16 mouse cellular contexts compared by ENCODE assay signal in the genomic region with DNA sequence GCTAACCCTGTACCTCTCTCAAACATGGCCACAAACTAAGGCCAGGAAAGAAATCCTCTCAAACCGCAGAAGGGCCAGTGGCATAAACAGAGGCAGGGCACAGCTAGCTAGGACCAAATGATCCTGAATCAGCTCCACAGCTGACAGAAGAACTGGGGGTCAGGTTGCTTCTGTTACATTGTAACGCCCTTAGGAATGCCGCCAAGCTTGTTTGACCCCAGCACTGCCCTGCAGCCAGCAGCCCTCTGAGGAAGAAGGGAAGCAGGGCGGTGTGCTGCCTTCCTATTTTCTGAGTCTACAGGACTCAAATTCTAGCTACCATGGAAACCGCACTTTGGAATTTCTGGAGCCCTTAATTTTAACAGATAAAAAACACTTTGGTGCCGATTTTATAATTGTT. TPM values are rescaled to one million over a fixed set of nuclear protein-coding genes. Genes with fewer than 3 reads are reported as not detected.
DNase-seq lines count a peak whose midpoint lies in the region; ATAC-seq and TF ChIP-seq lines count a peak whose summit lies in the region.
"Had no signal": no experiment of that assay in that cellular context is flagged by ENCODE, and none has a peak within 500 bp of the region (broad histone marks: within the 10 kb centered on the region; RNA-seq: fewer than 3 reads in every experiment).

No protein-coding gene starts in this region.

- no peak for DNase-seq in hindbrain, postnatal 0 days (ENCODE audit: low spot score)
- peak; percentile 65 for DNase-seq in urinary bladder, postnatal 14 days (ENCODE audit: low spot score)
- DNase-seq in urinary bladder, adult 2 months (ENCODE audit: low spot score): no peak
- no peak for DNase-seq in heart, adult 11 months
- no peak for DNase-seq in adrenal gland, postnatal 36 days
- DNase-seq: adrenal gland, postnatal 10 days; cerebellum, adult 18-20 months; gastrocnemius, postnatal 36 days; lung, postnatal 14 days had no signal

- no peak for ATAC-seq in hindbrain, postnatal 0 days
- no peak for ATAC-seq in hindbrain, embryonic 12.5 days (ENCODE audit: low FRiP score)
- ATAC-seq in kidney, embryonic 14.5 days (ENCODE audit: low FRiP score, low TSS enrichment): no peak
- ATAC-seq in neural tube, embryonic 15.5 days (ENCODE audit: low FRiP score): no peak
- ATAC-seq: forebrain, embryonic 14.5 days had no signal

- no peaks in the 10 kb centered on the region for H3K9me3 ChIP-seq in hindbrain, postnatal 0 days (ENCODE audit: low read length)
- no peaks in the 10 kb centered on the region for H3K9me3 ChIP-seq in hindbrain, embryonic 12.5 days (replicated peaks)
- no peaks in the 10 kb centered on the region for H3K9me3 ChIP-seq in kidney, embryonic 14.5 days (ENCODE audit: control insufficient read depth, low read length)
- H3K9me3 ChIP-seq in neural tube, embryonic 15.5 days (replicated peaks): no peaks in the 10 kb centered on the region
- H3K9me3 ChIP-seq: embryonic facial prominence, embryonic 12.5 days; hindbrain, embryonic 15.5 days; limb, embryonic 12.5 days had no signal

- 57% methylated on average over 6 of the region's 6 CpGs for WGBS in hindbrain, postnatal 0 days
- WGBS in hindbrain, embryonic 12.5 days: 72% methylated on average over 6 of the region's 6 CpGs
- WGBS in kidney, embryonic 14.5 days: 54% methylated on average over 6 of the region's 6 CpGs
- 82% methylated on average over 6 of the region's 6 CpGs for WGBS in neural tube, embryonic 15.5 days

- no peak for TF ChIP-seq CTCF in hindbrain, postnatal 0 days (IDR thresholded peaks at IDR 0.05; ENCODE audit: low read depth)

- H3K27ac ChIP-seq in hindbrain, postnatal 0 days: peak overlapping the region; percentile 54
- no peak overlapping the region for H3K27ac ChIP-seq in hindbrain, embryonic 12.5 days
- H3K27ac ChIP-seq in kidney, embryonic 14.5 days (ENCODE audit: low read depth, low read length): peak overlapping the region; percentile 55; the same call in 1 of the 2 replicates
- H3K27ac ChIP-seq in neural tube, embryonic 15.5 days (replicated peaks): no peak overlapping the region
- H3K27ac ChIP-seq: embryonic facial prominence, embryonic 12.5 days; hindbrain, embryonic 15.5 days; limb, embryonic 12.5 days had no signal

- 0 out of 2 replicates have a peak, but pooled peaks cover 9% of the 10 kb centered on the region for H3K4me1 ChIP-seq in hindbrain, postnatal 0 days (ENCODE audit: insufficient read depth, low read length)
- H3K4me1 ChIP-seq in hindbrain, embryonic 12.5 days: no peaks in the 10 kb centered on the region
- no peaks in the 10 kb centered on the region for H3K4me1 ChIP-seq in kidney, embryonic 14.5 days (ENCODE audit: control insufficient read depth, insufficient read depth, low read length)
- 0 out of 2 replicates have a peak, but pooled peaks cover 20% of the 10 kb centered on the region for H3K4me1 ChIP-seq in neural tube, embryonic 15.5 days
- H3K4me1 ChIP-seq: embryonic facial prominence, embryonic 12.5 days; limb, embryonic 12.5 days had no signal

- no peak overlapping the region for H3K9ac ChIP-seq in hindbrain, postnatal 0 days (replicated peaks; ENCODE audit: low read length)
- H3K9ac ChIP-seq in hindbrain, embryonic 12.5 days: no peak overlapping the region
- no peak overlapping the region for H3K9ac ChIP-seq in kidney, embryonic 14.5 days (ENCODE audit: low read depth, low read length)
- H3K9ac ChIP-seq in neural tube, embryonic 15.5 days (replicated peaks): no peak overlapping the region
- H3K9ac ChIP-seq: embryonic facial prominence, embryonic 12.5 days; hindbrain, embryonic 15.5 days; limb, embryonic 12.5 days had no signal

- H3K27me3 ChIP-seq in hindbrain, postnatal 0 days (ENCODE audit: insufficient read depth, low read length): no peaks in the 10 kb centered on the region
- H3K27me3 ChIP-seq in hindbrain, embryonic 12.5 days: no peaks in the 10 kb centered on the region
- H3K27me3 ChIP-seq in kidney, embryonic 14.5 days (ENCODE audit: control insufficient read depth, insufficient read depth, low read length): no peaks in the 10 kb centered on the region
- no peaks in the 10 kb centered on the region for H3K27me3 ChIP-seq in neural tube, embryonic 15.5 days (replicated peaks)
- H3K27me3 ChIP-seq: embryonic facial prominence, embryonic 12.5 days; hindbrain, embryonic 15.5 days; limb, embryonic 12.5 days had no signal

- H3K36me3 ChIP-seq in hindbrain, postnatal 0 days (ENCODE audit: insufficient read depth, low read length): no peaks in the 10 kb centered on the region
- H3K36me3 ChIP-seq in hindbrain, embryonic 12.5 days: peaks cover 23% of the 10 kb centered on the region
- peaks cover 39% of the 10 kb centered on the region; the same call in 1 of the 2 replicates for H3K36me3 ChIP-seq in kidney, embryonic 14.5 days (ENCODE audit: control insufficient read depth, insufficient read depth, low read length)
- H3K36me3 ChIP-seq in neural tube, embryonic 15.5 days: no peaks in the 10 kb centered on the region
- H3K36me3 ChIP-seq: hindbrain, embryonic 15.5 days had no signal

- no peak overlapping the region for H3K4me2 ChIP-seq in hindbrain, postnatal 0 days (ENCODE audit: low read depth, low read length)
- no peak overlapping the region for H3K4me2 ChIP-seq in hindbrain, embryonic 12.5 days (replicated peaks)
- no peak overlapping the region for H3K4me2 ChIP-seq in kidney, embryonic 14.5 days (replicated peaks; ENCODE audit: low read depth, low read length)
- no peak overlapping the region for H3K4me2 ChIP-seq in neural tube, embryonic 15.5 days
- H3K4me2 ChIP-seq: embryonic facial prominence, embryonic 12.5 days; hindbrain, embryonic 15.5 days; limb, embryonic 12.5 days had no signal

- no peak overlapping the region for H3K4me3 ChIP-seq in hindbrain, postnatal 0 days (ENCODE audit: low read length)
- H3K4me3 ChIP-seq in hindbrain, embryonic 12.5 days: no peak overlapping the region
- H3K4me3 ChIP-seq in kidney, embryonic 14.5 days (ENCODE audit: low read length): no peak overlapping the region
- H3K4me3 ChIP-seq in neural tube, embryonic 15.5 days (replicated peaks): no peak overlapping the region
- H3K4me3 ChIP-seq: embryonic facial prominence, embryonic 12.5 days; hindbrain, embryonic 15.5 days; limb, embryonic 12.5 days had no signal

RNA-seq across cellular contexts. Expression of gene Cit, which starts 13.6 kb away (rescaled TPM):
- total RNA-seq in hindbrain, postnatal 0 days (2014; rRNA removed): 28.5 and 30.2 TPM in 2 replicates
- 36.7 and 40.9 TPM in 2 replicates for polyA plus RNA-seq in hindbrain, postnatal 0 days (2015; fragmentation: Nextera tagmentation; extraction: Ambion mirVana)
- 30.9 and 35.0 TPM in 2 replicates for polyA plus RNA-seq in hindbrain, embryonic 12.5 days (2016; fragmentation: Nextera tagmentation; extraction: Ambion mirVana)
- polyA plus RNA-seq in urinary bladder, adult 2 months (2012; rRNA removed): 4.9 and 7.7 TPM in 2 replicates
- 31.9 and 34.9 TPM in 2 replicates for polyA plus RNA-seq in kidney, embryonic 14.5 days (2014; fragmentation: Nextera tagmentation; extraction: Ambion mirVana)
- 38.8 and 40.1 TPM in 2 replicates for polyA plus RNA-seq in neural tube, embryonic 15.5 days (2015; fragmentation: Nextera tagmentation; extraction: Ambion mirVana)
- 1 to 10 TPM; 4.2 to 8.0 TPM for total RNA-seq in adrenal gland, postnatal 36 days (2021)

Comparison
In these comparisons a context has a peak if more than half of its experiments do, and no peak if none do; other contexts are left out.
1. H3K27ac ChIP-seq: peak in hindbrain, postnatal 0 days (single experiment) and kidney, embryonic 14.5 days (single experiment); none in hindbrain, embryonic 12.5 days (single experiment) and neural tube, embryonic 15.5 days (single experiment).